8 mouse cellular contexts compared by ENCODE assay signal in the genomic region with DNA sequence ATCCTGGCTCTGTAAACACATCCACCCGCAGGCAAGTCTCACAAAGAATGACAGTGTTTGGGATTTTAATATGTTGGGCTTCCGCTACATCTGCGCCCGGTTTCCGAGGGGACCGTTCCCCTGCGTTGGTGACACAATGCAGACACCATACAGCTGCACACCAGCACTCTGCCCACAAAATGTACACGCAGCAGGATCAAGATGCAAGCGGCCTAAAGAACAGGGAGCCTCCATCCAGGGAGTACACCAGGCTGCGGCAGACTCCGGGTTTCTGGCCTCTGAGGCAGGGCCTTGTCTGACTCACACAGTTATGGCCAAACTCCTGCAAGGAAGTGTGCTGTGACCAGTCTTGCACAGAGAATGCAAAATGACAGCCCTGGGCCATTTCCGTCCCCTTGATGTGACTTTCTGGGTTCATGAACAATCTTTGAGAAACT. TPM values are rescaled to one million over a fixed set of nuclear protein-coding genes. Genes with fewer than 3 reads are reported as not detected.
DNase-seq lines count a peak whose midpoint lies in the region; ATAC-seq and TF ChIP-seq lines count a peak whose summit lies in the region.

No protein-coding gene starts in this region.

- WGBS in heart, embryonic 12.5 days: 45% methylated on average over 12 of the region's 12 CpGs

- peak overlapping the region; percentile 44; the same call in 1 of the 2 replicates for H3K9ac ChIP-seq in heart, embryonic 12.5 days

- no peak for TF ChIP-seq CTCF in brain, embryonic 14.5 days (IDR thresholded peaks at IDR 0.05; ENCODE audit: borderline replicate concordance, extremely low read depth, insufficient read depth, insufficient read length)

- no peaks in the 10 kb centered on the region for H3K9me3 ChIP-seq in heart, embryonic 12.5 days (replicated peaks)

- DNase-seq in frontal cortex, adult 2 months (ENCODE audit: extremely low spot score in 1 of 2, low spot score in 1 of 2): no peak
- peak; percentile 75 for DNase-seq in brain, embryonic 14.5 days (ENCODE audit: low read depth)
- DNase-seq in kidney, postnatal 36 days: peak; percentile 46 to 55
- peak; percentile 73 for DNase-seq in retina, embryonic 14.5 days (ENCODE audit: low spot score)
- no peak for DNase-seq in urinary bladder, postnatal 36 days (ENCODE audit: low spot score in 2 of 2)

- no peak for TF ChIP-seq POLR2A in brain, embryonic 14.5 days (IDR thresholded peaks at IDR 0.05; ENCODE audit: borderline replicate concordance, extremely low read depth, insufficient read depth, insufficient read length, poor library complexity, severe bottlenecking)

- H3K27me3 ChIP-seq in heart, embryonic 12.5 days (replicated peaks): no peaks in the 10 kb centered on the region

- 0 out of 2 replicates have a peak overlapping the region, but pooled peaks have one; percentile 12 for H3K4me2 ChIP-seq in heart, embryonic 12.5 days

- peak; percentile 28; the same call in 1 of the 2 replicates for ATAC-seq in frontal cortex, adult (ENCODE audit: low TSS enrichment)
- no peak for ATAC-seq in heart, embryonic 12.5 days (ENCODE audit: insufficient number of reproducible peaks, low FRiP score)
- no peak for ATAC-seq in erythroblast, adult 5-6 weeks (replicated peaks; ENCODE audit: low FRiP score, poor library complexity, severe bottlenecking)

- no peak overlapping the region for H3K4me3 ChIP-seq in heart, embryonic 12.5 days

- peaks cover 21% of the 10 kb centered on the region for H3K36me3 ChIP-seq in heart, embryonic 12.5 days

- peak overlapping the region; percentile 80 for H3K27ac ChIP-seq in heart, embryonic 12.5 days (ENCODE audit: poor library complexity, severe bottlenecking)

- peaks cover 67% of the 10 kb centered on the region for H3K4me1 ChIP-seq in heart, embryonic 12.5 days (replicated peaks)

RNA-seq across cellular contexts. Expression of gene Zmynd8, which starts 31.8 kb away (rescaled TPM):
- polyA plus RNA-seq in frontal cortex, adult 2 months (2012; rRNA removed): 79.7 and 86.6 TPM in 2 replicates
- polyA plus RNA-seq in brain, embryonic 14.5 days (2012; rRNA removed): 49.7 and 75.8 TPM in 2 replicates
- 44.7 and 48.0 TPM in 2 replicates for polyA plus RNA-seq in heart, embryonic 12.5 days (2016; fragmentation: Nextera tagmentation; extraction: Ambion mirVana)
- total RNA-seq in erythroblast, adult 5-6 weeks (2015; ENCODE audit: low replicate concordance): 60.1 and 81.1 TPM in 2 replicates
- 83.9 and 95.3 TPM in 2 replicates for total RNA-seq in erythroblast, adult 5-6 weeks (2017; ENCODE audit: low replicate concordance)

Comparison
In these comparisons a context has a peak if more than half of its experiments do, and no peak if none do; other contexts are left out.
1. DNase-seq: peak in brain, embryonic 14.5 days (single experiment), kidney, postnatal 36 days (2 of 2) and retina, embryonic 14.5 days (single experiment); none in frontal cortex, adult 2 months (0 of 2) and urinary bladder, postnatal 36 days (0 of 2).